Mouse (Mus musculus) heart, embryonic 10.5 days (tissue): ENCODE data around the gene Kdm2b. TPM values are rescaled to one million over a fixed set of nuclear protein-coding genes. Genes with fewer than 3 reads are reported as not detected.

Experiments used
- DNase-seq: peaks from one replicate; pipeline ENCODE4 v3.0.0-alpha.2; 2017; ENCODE audit warnings: low spot score
- H3K27ac ChIP-seq: fragments of 300-500 bp; sonication (generic); 2 replicates; pipeline ENCODE4 v1.5.1; 2016; ENCODE audit warnings: mild to moderate bottlenecking
- H3K27me3 ChIP-seq: fragments of 300-500 bp; sonication (generic); 2 replicates; pipeline ENCODE4 v1.6.1; 2016; ENCODE audit warnings: mild to moderate bottlenecking; ENCODE audit not compliant: poor library complexity, insufficient read depth, severe bottlenecking
- H3K36me3 ChIP-seq: fragments of 300-500 bp; sonication (generic); 2 replicates; pipeline ENCODE4 v1.6.1; 2016; ENCODE audit warnings: mild to moderate bottlenecking, moderate library complexity
- H3K4me1 ChIP-seq: fragments of 300-500 bp; sonication (generic); 2 replicates; pipeline ENCODE4 v1.6.1; 2016; ENCODE audit warnings: mild to moderate bottlenecking
- H3K4me3 ChIP-seq: fragments of 300-500 bp; sonication (generic); 2 replicates; pipeline ENCODE4 v1.5.1; 2016; ENCODE audit warnings: mild to moderate bottlenecking, moderate library complexity
- H3K9me3 ChIP-seq: fragments of 300-500 bp; sonication (generic); 2 replicates; pipeline ENCODE4 v1.6.1; 2016; ENCODE audit warnings: mild to moderate bottlenecking, moderate library complexity
- WGBS: fragments of 180-500 bp; shearing (Covaris S2); methylation state at CpG from one replicate; pipeline ENCODE4 v1.1.7; 2016; 5-methylcytosine and 5-hydroxymethylcytosine counted together
- polyA plus RNA-seq: library from polyadenylated mRNA; unstranded; fragments of >200 nt; fragmentation: Nextera tagmentation; extraction: Ambion mirVana; gene quantifications from 2 replicates; pipeline ENCODE4 v1.2.1, GENCODE M21; 2016

The Kdm2b gene
- polyA plus RNA-seq, 1 experiment from 2014 or later = 47.1 TPM

DNA sequence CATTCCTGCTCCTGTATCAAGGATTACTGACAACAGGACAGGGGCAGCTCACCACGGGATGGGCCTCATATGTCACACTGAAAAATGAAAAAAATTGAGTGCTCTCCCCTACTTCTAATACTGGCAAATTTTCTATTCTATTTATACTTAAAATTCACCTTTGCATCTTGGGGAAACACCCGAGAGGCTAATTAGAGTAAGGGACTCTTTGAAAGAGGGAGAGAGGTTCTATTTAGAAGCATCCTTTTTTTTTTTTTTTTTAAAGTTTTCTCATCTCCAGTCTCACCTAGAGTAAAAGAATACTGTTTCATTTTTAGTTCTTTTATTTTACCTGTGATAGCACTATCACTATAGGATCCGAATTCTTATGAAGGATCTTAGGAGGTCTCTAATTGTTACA, 115.3 kb downstream of the Kdm2b start:
- no peak for DNase-seq
- 84% methylated on average over 3 of the region's 3 CpGs for WGBS
- Histone ChIP-seq H3K4me3 (no peak overlapping the region), H3K9me3 (no peaks in the 10 kb centered on the region), H3K27ac (no peak overlapping the region), H3K36me3 (peaks cover 64% of the 10 kb centered on the region), H3K4me1 (no peaks in the 10 kb centered on the region), H3K27me3 (no peaks in the 10 kb centered on the region)

DNA sequence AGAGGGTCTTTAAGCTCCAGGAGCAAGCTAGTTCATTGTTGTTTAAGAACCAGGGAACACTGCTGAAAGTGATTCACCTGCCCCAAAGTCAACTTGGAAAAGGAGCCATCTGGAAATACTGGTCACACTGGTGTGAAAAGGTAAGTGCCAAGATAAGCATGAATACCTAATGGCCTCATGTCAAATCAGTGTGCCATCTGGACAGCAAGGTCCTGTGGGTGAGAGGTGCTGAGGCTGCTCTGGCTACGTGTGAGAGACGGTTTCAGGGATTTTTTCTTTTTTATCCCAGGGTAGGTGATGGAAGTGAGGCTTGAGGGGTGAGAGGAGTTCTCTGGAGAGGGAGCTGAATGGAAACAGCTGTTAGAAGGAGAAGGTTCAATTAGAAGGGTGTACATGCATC, 116.0 kb downstream of the Kdm2b start:
- no peaks in the 10 kb centered on the region for H3K4me1 ChIP-seq
- H3K27me3 ChIP-seq = no peaks in the 10 kb centered on the region
- H3K4me3 ChIP-seq = no peak overlapping the region
- H3K9me3 ChIP-seq = no peaks in the 10 kb centered on the region
- H3K36me3 ChIP-seq = peaks cover 64% of the 10 kb centered on the region
- 71% methylated on average over 2 of the region's 2 CpGs for WGBS
- DNase-seq = no peak
- no peak overlapping the region for H3K27ac ChIP-seq

DNA sequence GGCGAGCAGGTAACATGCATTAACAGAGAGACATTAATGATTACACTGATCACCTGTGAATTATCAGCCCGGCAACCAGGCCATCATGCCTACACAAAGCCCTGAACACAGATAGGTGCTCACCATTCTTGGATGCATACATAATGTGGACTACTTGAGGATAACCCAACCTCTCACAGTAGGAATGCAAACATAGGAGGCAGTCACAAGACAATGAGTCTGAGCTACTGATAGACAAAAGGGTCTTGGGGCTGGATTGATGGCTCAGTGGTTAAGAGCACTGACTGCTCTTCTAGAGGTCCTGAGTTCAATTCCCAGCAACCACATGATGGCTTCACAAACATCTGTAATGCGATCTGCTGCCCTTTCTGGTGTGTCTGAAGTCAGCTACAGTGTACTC, 117.0 kb downstream of the Kdm2b start:
- H3K36me3 ChIP-seq = peaks cover 65% of the 10 kb centered on the region
- H3K4me3 ChIP-seq = no peak overlapping the region
- no peaks in the 10 kb centered on the region for H3K9me3 ChIP-seq
- no peaks in the 10 kb centered on the region for H3K27me3 ChIP-seq
- 84% methylated on average over 3 of the region's 3 CpGs for WGBS
- no peaks in the 10 kb centered on the region for H3K4me1 ChIP-seq
- no peak for DNase-seq
- H3K27ac ChIP-seq = no peak overlapping the region

DNA sequence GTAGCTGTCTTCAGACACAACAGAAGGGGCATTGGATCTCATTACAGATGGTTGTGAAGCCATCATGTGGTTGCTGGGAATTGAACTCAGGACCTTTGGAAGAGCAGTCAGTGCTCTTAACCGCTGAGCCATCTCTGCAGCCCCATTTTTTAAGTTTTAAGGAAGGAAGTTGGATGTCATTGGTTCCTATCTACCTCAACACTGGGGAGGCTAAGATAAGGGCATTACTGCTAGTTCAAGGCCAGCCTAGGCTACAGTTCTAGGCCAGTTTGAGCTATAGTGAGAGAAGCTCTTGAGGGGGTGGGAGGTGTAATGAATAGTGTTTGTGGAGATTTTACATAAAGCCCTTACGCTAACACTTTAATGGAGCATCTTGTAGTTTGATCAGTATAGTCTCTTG, 126.6 kb downstream of the Kdm2b start:
- no peak for DNase-seq
- no peaks in the 10 kb centered on the region for H3K9me3 ChIP-seq
- no peaks in the 10 kb centered on the region for H3K4me1 ChIP-seq
- H3K36me3 ChIP-seq = peaks cover 68% of the 10 kb centered on the region
- H3K4me3 ChIP-seq = no peak overlapping the region
- H3K27me3 ChIP-seq = no peaks in the 10 kb centered on the region
- H3K27ac ChIP-seq = no peak overlapping the region
- 95% methylated on average over 2 of the region's 2 CpGs for WGBS

DNA sequence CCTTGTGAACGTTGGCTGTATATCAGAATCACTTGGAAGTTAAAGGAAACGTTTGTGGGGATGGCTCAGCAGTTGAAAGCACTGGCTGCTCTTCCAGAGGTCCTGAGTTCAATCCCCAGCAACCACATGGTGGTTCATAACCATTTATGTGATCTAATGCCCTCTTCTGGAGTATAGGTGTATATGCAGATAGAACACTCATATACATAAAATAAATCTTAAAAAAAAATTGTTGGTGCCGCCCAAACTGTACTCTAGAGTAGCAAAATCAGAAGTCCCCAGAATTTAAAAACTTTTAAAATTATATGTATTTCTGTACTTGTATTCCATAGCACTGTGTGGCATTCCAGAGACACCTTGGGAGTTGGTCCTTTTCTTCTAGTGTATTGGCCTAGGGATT, 133.8 kb downstream of the Kdm2b start:
- Histone ChIP-seq H3K36me3 (peaks cover 7% of the 10 kb centered on the region; the same call in 1 of the 2 replicates), H3K27me3 (no peaks in the 10 kb centered on the region), H3K4me3 (no peak overlapping the region), H3K27ac (no peak overlapping the region), H3K9me3 (no peaks in the 10 kb centered on the region), H3K4me1 (peaks cover 8% of the 10 kb centered on the region)
- 78% methylated on average over 3 of the region's 3 CpGs for WGBS
- no peak for DNase-seq

DNA sequence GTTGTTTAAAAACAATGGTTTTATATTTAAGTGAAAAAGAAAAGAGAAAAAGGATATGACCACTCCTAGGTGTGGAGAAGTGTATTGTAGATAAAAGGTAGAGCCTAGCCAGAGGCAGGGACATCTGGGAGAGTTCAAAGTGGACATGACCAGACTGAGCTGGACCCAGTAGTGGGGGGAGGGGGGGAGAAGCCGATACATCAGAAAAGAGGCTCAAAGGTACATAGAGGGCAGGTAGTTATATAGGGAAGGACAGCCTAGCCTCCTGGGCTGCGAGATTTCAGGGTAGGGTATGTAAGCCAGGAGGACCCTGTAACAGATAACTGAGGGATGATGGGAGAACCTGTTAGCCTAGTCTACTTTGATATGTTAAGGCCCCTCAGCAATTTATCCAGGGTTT, 137.0 kb downstream of the Kdm2b start:
- Histone ChIP-seq H3K27me3 (no peaks in the 10 kb centered on the region), H3K27ac (no peak overlapping the region), H3K9me3 (no peaks in the 10 kb centered on the region), H3K4me1 (peaks cover 15% of the 10 kb centered on the region), H3K4me3 (no peak overlapping the region), H3K36me3 (peaks cover 3% of the 10 kb centered on the region; the same call in 1 of the 2 replicates)
- WGBS = 75% methylated on average over 2 of the region's 2 CpGs
- no peak for DNase-seq

DNA sequence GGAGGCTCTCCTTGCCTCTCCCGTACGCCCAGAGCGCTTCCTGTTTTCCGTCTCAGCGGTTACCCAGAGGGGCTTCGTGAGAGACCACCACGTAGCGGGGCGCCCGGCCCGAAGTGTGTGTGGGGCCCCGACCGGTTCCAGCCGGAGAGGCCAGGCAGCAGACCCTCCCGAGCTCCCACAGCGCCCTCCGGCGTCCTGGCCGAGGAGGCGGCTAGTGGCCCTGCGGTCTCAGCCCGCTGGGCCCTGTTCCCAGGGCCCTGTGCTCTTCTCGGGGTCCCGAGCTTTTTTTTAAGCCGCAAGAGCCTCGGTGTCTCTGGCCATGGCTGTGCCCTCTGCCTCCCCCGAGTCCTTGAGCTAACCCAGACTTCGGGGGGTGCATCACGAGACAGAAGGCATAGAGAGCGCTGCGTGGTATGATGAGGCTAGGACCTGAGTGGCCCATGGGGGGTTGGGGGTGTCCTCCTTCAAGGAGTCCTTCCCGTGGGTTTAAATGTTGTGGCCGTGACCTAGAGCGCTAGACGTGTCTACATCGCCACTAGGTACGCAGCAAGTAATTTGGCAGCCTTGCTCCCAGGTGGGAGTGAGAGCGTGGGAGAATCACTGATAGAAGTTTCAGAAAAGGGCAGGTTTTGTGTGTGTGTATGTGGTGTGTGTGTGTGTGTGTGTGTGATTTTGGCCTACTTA, 139.2 kb downstream of the Kdm2b start:
- peak overlapping the region; percentile 97 for H3K27ac ChIP-seq
- no peak for DNase-seq
- WGBS = under 1% methylated on average over 38 of the region's 38 CpGs

DNA sequence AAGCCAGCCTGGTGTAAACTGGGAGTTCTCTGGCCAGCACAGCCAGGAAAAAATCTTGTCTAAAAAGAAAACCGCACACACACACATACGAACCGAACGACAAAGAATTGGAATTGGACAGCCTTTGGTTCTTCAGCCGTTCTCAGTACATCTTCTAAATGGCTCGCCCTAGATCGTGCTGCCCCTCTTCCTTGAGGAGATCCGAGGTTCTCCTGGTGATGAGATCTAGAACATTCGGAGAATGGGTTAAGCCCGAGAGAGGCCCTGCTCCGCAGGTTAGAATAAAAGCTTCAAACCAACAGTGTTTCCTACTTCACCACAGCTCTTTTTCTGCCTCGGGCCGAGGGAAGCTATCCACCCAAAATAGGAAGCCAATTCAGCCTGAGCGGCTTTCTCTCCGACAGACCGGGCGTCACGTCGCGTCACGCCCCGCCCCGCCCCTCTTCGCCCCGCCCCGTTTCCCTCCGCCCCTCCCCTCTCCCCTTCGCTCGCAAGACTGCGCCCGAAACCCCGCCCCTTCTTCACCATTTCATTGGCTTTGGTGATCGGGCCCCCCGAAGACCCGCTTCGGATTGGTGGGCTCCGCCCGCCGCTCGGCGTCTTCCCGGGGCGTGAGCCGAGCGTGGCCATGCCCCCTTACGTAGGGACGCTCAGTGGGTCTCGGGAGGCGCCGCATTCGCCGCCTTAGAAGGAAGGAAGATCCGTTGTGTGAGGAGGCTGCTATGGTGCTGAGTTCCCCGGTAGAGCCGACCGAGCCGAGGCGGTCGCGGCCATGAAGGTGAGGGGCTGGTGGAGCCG, 139.9 kb downstream of the Kdm2b start, which contains the start of gene Rnf34:
Rnf34 (plus strand) TSS at position 528 of the 798 bp plus-strand sequence.
- H3K4me3 ChIP-seq = peak within 1 kb of the TSS; percentile 86
- H3K27ac ChIP-seq = peak within 1 kb of the TSS; percentile 97
- peaks cover 15% of the 10 kb centered on the region for H3K4me1 ChIP-seq
- DNase-seq = peak; percentile 99
- no peaks in the 10 kb centered on the region for H3K27me3 ChIP-seq
- WGBS = 1% methylated on average over 61 of the region's 61 CpGs
- no peaks in the 10 kb centered on the region for H3K9me3 ChIP-seq
- no peaks in the 10 kb centered on the region for H3K36me3 ChIP-seq

More for the DNA sequence above, 139.2 kb downstream of the Kdm2b start:
- Histone ChIP-seq H3K4me1 (peaks cover 15% of the 10 kb centered on the region), H3K9me3 (no peaks in the 10 kb centered on the region), H3K4me3 (peak overlapping the region; percentile 86), H3K27me3 (no peaks in the 10 kb centered on the region), H3K36me3 (no peaks in the 10 kb centered on the region)

DNA sequence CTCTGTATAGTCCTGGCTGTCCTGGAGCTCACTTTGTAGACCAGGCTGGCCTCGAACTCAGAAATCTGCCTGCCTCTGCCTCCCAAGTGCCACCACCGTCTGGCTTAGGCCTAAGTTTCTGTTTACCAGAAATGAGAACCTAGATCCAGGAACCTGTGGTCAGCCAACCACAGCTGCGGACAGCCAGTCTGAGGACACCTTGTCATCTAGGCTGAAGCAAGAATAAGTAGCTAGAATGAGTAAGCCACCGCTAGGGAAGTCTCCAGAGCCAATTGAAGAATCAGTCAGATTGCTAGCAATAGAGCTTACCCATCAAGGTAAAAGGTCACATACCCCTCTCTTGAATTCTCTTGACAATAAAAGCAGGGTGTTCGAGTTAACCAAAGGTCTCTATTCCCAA, 145.8 kb downstream of the Kdm2b start:
- no peak for DNase-seq
- Histone ChIP-seq H3K9me3 (no peaks in the 10 kb centered on the region), H3K4me1 (no peaks in the 10 kb centered on the region), H3K27ac (no peak overlapping the region), H3K36me3 (no peaks in the 10 kb centered on the region), H3K4me3 (no peak overlapping the region), H3K27me3 (no peaks in the 10 kb centered on the region)
- WGBS = 75% methylated on average over 5 of the region's 5 CpGs

DNA sequence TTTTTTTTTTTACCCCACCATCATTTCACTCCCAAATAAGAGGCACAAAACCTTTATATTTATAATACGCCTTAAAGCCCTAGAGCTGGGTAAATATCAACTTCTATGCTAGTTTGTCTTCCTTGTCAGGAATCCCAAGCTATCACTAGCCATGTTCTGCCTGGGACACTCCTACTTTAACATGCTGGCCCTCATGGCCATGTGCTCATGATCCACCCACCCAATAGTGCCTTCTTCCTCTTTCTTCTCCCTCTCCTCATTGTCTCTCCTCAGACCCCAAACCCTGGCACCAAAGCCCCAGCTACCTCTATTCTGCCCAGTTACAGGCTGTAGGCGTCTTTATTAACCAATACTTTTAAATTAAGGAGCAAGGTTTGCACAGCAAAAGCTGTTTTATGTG, 148.5 kb downstream of the Kdm2b start:
- H3K27me3 ChIP-seq = no peaks in the 10 kb centered on the region
- H3K4me1 ChIP-seq = no peaks in the 10 kb centered on the region
- no peak for DNase-seq
- no peak overlapping the region for H3K27ac ChIP-seq
- WGBS = 88% methylated on average over 2 of the region's 2 CpGs
- no peak overlapping the region for H3K4me3 ChIP-seq
- no peaks in the 10 kb centered on the region for H3K9me3 ChIP-seq
- H3K36me3 ChIP-seq = no peaks in the 10 kb centered on the region

DNA sequence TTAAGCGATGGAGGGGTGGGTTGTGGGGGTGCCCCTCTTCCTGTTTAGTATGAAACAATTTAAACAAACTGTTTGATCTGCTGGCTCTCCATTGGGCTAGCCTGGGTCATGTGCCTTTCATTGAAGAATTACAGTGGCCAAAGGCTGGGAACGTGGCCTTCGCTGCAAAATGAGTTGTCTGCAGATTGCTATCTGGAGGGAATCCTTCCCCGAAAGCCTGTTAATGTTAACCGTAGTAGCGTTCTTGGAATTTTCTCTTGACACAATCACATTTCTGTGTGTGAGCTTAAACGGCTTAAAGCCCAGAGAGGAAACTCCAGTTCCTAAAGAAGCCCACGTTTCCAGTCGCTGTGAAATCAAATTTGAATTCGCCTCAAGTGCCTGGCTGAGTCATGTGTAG, 156.6 kb downstream of the Kdm2b start:
- DNase-seq = no peak
- Histone ChIP-seq H3K9me3 (no peaks in the 10 kb centered on the region), H3K4me3 (no peak overlapping the region), H3K27me3 (no peaks in the 10 kb centered on the region), H3K27ac (no peak overlapping the region), H3K4me1 (no peaks in the 10 kb centered on the region), H3K36me3 (no peaks in the 10 kb centered on the region)
- 71% methylated on average over 10 of the region's 10 CpGs for WGBS

DNA sequence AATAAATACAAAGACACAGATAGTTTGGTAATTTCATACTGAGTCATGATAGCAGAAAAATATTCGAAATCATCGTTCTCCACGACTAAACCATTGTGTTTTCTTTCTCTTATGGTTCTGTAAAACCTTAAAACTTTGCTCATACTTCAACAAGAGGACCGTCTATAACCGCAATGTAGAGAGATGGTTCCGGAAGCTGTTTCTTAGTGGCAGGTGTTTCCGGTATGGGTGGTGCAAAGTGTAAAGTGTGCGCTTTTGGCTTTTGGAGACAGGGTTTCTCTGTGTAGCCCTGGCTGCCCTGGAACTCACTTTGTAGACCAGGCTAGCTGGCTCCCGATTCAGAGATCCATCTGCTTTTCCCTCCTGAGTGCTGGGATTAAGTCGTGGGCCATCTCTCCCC, 157.1 kb downstream of the Kdm2b start:
- DNase-seq = no peak
- Histone ChIP-seq H3K27ac (no peak overlapping the region), H3K4me3 (no peak overlapping the region), H3K9me3 (no peaks in the 10 kb centered on the region), H3K36me3 (no peaks in the 10 kb centered on the region), H3K4me1 (no peaks in the 10 kb centered on the region), H3K27me3 (no peaks in the 10 kb centered on the region)
- 84% methylated on average over 10 of the region's 10 CpGs for WGBS

DNA sequence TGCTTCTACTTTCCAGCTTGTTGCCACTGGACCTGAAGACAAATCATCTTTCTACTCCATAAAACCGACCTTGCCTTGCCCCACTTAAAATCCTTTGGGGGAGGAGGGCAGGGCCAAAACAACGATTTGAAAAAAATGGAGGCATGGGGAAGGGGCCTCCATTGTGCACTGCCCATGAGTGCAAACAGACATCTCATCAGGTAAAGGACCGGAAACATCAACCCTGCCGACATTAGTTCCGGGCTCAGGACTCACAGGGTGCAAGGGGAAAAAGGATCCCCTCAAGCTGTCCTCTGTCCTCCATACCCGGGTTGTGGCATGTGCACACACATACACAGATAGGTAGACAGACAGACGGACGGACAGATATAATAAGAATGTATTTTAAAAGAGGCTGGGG, 164.5 kb downstream of the Kdm2b start:
- H3K4me1 ChIP-seq = peaks cover 2% of the 10 kb centered on the region; the same call in 1 of the 2 replicates
- 79% methylated on average over 8 of the region's 8 CpGs for WGBS
- H3K36me3 ChIP-seq = no peaks in the 10 kb centered on the region
- no peak overlapping the region for H3K27ac ChIP-seq
- DNase-seq = no peak
- no peak overlapping the region for H3K4me3 ChIP-seq
- no peaks in the 10 kb centered on the region for H3K27me3 ChIP-seq
- H3K9me3 ChIP-seq = no peaks in the 10 kb centered on the region
